Mouse (Mus musculus): ENCODE data around the gene Rhbdl1.
"Not testable (repeated sequence)": the region's sequence is repeated elsewhere in the genome, so short reads cannot be mapped to it uniquely, and the experiment has no call there.

The Rhbdl1 gene

DNA sequence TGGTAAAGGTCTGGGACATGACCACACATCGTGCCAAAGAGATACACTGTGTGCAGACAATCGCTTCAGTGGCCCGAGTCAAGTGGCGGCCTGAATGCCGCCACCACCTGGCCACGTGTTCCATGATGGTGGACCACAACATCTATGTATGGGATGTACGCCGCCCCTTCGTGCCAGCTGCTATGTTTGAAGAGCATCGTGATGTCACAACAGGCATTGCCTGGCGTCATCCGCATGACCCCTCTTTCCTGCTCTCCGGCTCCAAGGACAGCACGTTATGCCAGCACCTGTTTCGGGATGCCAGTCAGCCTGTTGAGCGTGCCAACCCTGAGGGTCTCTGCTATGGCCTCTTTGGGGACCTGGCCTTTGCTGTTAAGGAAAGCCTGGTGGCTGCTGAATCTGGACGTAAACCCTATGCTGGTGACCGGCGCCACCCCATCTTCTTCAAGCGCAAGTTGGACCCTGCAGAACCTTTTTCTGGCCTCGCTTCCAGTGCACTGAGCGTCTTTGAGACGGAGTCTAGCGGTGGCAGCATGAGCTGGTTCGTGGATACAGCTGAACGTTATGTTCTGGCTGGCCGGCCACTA, 11.0 kb downstream of the Rhbdl1 start:
- no peak for DNase-seq (ENCODE audit: low spot score)

DNA sequence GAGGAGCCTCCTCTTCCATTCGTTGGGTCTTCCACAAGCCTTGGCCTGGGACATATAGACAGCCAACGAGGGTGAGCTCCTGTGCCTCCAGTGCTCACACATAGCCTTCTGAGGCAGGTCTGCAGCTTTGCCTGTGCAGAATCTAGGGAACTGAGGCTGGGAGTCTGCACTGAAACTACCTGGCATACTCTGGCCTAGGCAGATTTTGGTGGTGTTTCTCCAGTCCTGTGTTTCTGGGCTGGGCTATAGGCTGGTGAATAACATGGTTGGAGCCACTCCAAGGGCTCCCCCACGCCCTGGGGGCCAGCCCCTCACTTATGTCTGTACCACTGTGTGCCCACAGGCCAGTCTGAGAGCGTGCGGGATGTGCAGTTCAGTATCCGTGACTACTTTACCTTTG, 11.8 kb downstream of the Rhbdl1 start:
- DNase-seq (ENCODE audit: low spot score): no peak

DNA sequence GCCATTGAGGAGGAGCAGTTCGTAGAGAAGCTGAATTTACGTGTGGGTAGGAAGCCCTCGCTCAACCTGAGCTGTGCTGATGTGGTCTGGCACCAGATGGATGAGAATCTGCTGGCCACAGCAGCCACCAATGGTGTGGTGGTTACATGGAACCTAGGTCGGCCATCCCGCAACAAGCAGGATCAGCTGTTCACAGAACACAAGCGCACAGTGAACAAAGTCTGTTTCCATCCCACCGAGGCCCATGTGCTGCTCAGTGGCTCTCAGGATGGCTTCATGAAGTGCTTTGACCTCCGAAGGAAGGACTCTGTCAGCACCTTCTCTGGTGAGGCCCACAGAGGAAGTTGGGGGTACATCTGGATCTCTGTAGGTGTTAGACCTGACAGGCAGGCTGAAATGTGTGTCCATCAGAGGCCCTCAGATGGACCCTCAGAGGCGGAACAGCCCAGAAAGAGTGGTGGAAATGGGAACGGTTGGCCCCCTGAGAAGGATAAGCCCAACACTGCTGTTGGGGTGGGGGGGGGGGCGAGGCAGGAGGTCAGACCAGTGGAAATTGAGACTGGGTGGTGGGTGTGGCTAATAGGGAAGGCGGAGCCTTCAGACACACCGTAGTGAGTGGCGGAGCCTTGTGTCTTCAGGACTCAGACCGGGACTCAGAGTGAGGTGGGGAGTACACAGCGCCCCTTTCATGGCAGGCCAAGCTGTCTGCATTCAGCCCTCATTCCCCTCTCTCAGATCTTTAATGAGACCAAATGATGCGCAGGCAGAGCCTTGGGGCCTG, 12.5 kb downstream of the Rhbdl1 start:
- no peak for DNase-seq (ENCODE audit: low spot score)

DNA sequence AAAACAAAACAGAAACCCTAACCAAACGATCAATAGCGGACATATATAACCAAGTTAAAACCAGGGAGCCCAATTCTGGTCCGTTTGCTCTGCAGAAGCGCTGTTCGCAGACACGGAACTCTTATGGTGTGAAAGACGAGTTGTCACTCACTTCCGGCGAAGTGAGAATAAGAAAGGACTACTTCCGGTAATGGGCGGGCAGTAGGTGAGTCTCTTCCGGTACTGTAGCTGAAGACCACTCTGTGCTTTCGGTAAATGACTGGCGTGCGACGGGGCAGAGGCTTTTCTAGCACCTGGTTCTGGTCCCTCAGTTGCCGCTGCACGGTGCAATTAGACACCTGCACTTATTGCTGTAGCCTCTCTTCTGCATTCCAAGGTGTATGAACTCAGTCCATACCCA, 13.6 kb downstream of the Rhbdl1 start, which contains the start of gene Wdr24:
Wdr24 (plus strand) TSS at position 176 of the 400 bp plus-strand sequence.
- DNase-seq (ENCODE audit: low spot score): peak; percentile 76

DNA sequence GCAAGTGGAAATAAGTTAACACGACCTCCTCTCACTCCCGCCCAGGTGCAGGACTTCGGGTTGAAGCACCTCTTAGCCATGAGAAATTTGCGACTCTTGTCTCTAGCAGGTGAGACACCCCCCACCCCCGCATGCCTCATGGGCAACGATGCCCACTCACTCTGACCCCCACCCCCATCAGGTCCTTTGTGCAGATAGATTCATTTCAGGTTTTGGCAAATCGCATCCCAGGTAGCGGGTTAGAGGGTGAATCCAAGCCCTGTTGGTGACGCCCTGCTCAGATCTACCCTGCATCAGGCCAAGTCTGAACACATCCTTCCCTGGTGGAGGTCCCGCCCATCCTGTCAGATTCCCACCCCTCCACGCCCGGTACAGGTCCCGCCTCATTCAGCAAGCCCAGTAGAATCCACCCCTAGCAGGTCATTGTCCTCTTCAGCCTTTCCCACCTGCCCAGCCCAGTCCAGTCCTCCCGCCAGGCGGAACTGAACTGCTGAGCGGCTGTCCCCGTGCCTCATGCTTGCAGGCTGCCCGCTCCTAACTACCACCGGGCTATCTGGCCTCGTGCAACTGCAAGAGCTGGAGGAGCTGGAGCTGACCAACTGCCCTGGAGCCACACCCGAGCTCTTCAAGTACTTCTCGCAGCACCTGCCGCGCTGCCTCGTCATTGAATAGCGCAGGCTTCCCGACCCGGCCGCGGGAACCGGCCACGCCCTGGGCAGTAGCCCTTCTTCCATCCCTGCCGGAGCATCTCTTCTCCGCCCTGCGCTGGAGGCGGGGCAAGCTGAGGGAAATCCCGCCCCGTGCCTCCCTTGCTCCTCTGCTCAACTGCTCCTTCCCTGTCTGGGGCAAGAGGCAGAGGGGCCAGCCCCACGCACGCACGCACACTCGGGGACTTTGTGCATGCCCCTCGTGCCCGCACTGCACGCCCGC, 18.0 kb downstream of the Rhbdl1 start:
- DNase-seq (ENCODE audit: low spot score): no peak

DNA sequence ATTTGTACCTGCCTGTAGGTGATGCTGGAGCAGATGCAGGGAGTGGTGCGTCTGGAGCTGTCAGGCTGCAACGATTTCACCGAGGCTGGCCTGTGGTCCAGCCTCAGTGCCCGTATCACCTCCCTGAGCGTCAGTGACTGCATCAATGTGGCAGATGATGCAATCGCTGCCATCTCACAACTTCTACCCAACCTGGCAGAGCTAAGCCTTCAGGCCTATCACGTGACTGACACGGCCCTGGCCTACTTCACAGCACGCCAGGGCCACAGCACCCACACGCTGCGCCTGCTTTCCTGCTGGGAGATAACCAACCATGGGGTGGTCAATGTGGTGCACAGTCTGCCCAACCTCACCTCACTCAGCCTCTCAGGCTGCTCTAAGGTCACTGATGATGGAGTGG, 19.4 kb downstream of the Rhbdl1 start:
- DNase-seq (ENCODE audit: low spot score): no peak

DNA sequence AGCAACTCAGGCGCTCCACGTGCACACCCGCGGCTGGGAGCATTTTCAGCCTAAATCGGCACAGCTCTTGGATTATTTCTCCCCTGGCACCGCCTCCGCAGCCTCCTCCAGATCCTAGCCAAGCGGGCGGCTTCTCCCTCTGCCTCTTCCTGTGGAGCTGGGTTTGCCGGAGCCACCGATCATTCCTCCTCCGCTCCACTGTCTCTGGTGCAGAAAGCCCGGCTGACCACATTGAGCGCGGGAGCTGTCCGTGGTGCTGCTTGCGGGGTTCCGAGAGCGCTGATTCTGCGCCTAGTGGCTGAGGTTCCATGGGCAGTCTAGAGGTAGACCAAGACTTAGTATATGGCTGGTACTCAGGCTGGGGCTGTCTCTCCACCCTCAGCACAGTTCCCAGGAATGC, 23.6 kb downstream of the Rhbdl1 start:
- DNase-seq (ENCODE audit: low spot score): peak; percentile 87

DNA sequence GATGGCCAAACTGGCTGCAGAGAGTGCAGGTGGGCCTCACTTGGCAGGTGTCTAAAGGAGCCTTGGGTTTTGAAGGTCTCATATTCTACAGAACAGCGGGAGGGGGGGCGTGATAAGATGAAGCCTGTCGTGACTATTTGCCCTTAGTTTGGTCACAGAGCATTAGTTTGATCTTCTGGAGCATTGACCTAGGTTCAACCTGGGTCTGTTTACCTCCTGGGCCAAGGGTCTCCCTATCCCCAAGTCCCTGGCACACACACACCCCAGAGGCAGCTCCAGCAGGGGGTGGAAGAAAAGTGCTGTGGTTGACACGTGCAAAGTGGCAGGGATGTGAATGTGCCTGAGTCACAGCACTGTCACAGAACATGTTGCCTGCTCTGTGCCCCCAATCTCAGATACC, 26.2 kb downstream of the Rhbdl1 start:
- DNase-seq (ENCODE audit: low spot score): no peak

DNA sequence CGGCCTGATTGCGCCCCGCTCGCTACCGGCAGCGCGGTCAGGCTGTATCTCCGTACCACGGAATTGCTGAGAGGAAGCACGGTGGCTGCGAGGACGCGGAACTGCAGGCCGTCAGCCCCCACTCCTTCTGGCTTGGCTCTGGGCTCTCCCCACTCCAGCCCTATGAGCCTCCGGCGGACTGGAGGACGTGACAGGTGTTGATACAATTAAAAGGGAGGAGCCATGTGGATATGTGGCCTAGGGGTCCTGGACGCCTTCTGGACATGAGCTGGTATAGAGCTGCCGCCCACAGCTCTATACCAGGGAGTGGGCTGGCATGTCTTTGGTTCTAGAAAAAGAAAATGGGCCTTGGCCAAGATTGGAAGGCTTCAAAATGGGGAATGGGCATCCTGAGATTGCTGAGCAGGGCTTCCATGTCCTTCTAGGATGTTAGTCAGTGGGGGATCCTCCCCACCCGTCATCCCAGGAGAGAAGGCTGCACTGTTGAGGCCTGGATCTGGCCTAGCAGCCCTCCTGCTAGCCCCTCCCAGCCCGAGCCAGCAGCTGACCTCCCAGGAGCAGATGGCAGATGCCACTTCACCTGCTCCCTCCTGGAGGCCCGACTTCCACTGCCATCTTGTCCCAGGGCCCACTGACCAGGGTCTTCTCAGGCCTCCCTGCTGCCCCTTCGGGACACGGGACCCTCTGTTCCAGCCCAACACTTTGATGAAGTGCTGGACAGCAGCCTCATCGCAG, 27.3 kb downstream of the Rhbdl1 start:
- DNase-seq (ENCODE audit: low spot score): no peak

DNA sequence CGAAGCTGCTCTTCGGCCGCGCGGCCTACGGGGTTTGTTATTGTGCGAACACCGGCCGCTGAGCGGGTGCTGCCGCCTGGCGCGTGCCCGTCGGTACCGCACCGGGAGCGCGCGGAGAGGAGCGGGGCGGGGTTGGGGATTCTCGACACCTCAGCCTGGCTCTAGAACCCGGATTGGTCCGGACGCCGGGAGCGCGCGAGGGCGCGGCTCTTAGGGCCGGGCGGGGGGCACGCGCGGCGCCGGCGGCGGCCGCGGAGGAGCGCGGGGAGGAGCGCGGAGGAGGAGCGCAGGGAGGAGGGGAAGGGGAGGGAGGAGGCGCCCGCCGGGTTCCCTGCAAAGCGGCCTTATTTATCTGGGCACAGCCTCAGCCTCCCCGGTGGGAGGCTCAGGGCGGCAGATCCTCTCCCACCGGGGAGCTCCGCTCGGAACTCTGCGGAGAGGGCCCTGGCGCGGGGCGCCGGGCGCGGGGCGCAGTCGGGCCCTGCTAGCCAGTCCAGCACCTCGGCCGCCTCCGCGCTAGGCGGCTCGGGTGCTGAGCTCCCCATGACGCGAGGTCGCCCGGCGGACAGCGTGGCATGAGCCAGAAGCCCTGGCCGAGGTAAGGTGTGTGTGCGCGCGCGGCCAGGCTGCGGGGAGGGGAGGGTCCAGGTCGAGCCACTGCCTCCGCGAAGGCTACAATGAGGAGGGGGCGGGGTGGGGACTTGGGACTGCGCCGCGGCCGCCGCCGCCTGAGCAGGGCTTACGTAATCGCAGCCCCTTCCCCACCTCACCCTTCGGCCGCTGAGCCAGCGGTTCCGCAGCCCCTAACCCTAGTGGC, 28.1 kb downstream of the Rhbdl1 start, which contains the start of gene Fbxl16:
Fbxl16 (plus strand) TSS at position 297 of the 817 bp plus-strand sequence.
- DNase-seq (ENCODE audit: low spot score): peak; percentile 70

DNA sequence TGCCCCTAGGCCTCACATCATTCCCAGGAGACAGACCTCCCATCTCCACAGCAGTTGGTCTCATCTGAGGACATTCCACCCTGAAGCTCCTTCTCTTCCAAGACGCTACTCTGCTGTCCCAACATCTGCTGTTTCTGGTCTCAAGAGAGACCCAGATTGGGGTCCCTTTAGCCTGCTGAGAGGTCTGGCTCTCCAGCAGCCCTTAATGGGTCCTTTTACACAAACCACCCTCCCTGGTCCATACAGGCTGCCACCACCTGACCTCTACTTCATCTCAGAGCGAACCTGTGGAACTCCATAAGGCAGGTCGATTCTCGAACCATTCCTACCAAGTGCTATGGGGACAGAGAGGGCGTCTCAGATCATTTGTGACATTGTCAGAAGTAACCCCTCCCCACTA, 29.1 kb downstream of the Rhbdl1 start:
- no peak for DNase-seq (ENCODE audit: low spot score)

DNA sequence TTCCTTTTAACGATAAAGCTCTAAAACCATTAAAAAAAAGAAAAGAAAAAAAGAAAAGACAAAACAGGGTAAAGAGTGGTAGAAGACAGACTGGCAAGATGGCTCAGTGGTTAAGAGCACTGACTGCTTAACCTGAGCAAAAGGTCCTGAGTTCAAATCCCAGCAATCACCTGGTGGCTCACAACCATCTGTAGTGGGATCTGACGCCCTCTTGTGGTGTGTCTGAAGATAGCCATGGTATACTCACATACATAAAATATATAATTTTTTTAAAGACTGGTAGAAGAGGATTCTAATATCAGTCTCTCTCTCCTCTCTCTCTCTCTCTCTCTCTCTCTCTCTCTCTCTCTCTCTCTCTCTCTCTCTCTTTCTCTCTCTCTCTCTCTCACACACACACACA, 29.6 kb downstream of the Rhbdl1 start:
- DNase-seq (ENCODE audit: low spot score): not testable (repeated sequence)

DNA sequence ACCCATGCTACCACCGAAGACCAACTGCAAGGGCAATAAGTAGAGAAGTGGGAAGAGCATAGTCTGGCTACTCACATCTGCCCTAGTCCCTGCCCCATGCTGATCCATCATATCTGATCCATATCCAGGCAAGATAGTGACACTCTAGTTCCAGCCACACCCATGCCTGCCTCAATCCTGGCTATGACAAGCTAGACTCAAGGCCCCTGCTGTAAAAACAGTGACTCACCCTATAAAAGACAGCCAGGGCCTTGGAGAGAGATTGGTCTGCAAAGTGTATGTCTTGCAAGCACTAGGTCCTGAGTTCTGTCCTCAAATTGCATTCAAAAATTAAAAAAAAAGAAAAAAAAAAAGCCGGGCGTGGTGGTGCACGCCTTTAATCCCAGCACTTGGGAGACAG, 30.6 kb downstream of the Rhbdl1 start:
- no peak for DNase-seq (ENCODE audit: low spot score)

DNA sequence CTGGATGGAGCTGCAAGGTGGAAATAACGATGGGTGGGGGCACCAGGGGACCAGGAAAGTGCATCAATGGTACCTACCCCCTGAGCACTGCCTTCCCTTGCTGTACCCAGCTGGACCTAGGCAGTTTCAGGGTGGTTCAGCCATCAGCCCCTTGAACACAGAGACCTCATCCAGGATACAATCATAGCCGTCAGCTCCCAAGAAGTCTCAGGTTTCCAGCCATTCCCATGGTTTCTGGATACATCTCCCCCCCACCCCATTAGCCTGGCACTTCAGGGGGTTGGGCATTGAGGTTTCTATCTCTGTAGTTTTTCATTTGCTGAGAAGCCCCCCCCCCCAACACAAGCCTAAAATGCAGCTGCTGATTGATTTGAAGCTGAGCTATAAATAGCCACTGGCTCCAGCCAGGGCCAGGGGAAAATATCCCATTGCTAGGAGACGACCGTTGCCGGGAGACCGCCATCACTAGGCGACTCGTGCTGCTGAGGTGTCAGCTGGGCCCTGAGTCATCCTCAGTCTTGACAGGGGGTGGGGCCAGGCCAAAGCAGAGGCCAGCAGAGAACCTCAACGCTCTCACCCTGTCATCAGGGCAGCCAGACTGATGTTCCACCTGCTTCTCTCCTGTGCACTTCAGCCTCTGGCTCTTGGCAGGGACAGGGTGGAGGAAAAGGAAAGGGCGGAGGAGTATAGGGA, 34.1 kb downstream of the Rhbdl1 start:
- no peak for DNase-seq (ENCODE audit: low spot score)

DNA sequence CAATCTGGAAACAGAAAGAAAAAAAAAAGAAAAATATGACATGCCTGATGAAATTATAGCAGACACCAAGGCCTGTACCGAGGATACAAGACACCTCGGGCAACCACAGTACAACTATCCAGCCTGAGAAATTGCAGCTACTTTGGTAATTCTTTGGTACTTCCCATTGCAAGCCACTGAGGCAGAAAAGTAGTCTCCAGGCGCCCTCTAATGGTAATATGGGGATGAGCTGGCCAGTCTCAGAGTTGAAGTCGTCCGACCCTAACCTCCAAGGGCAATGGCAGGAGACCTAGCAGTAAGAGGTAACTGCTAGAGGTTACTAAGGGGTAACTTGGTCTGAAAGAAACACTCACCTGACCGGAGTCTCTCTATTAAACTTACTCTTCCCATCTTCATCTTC, 36.1 kb downstream of the Rhbdl1 start:
- DNase-seq (ENCODE audit: low spot score): peak; percentile 62

DNA sequence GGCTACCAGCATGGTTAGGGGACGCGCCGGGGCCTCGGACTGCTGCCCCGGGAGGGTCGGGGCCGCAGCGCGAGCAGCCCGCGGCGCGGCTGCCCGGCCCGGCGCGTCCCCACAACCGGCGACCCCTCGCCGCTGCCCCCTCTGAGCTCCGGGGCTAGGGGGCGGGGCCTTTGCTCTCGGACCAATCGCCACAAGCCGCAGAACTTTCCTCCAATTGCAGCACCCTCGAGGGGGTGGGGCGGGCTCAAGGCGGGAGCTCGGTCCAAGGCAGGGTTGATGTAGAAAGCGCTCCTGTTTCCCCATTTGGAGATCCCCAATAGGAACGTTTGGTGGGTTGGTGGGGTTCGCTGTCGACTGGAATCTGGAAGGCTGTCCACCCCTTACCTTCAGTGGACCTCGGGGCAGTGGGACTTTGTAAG, 40.1 kb downstream of the Rhbdl1 start, which contains the start of gene Metrn:
Metrn (minus strand) TSS at position 186 of the 419 bp plus-strand sequence.
- peak; percentile 85 for DNase-seq (ENCODE audit: low spot score)

DNA sequence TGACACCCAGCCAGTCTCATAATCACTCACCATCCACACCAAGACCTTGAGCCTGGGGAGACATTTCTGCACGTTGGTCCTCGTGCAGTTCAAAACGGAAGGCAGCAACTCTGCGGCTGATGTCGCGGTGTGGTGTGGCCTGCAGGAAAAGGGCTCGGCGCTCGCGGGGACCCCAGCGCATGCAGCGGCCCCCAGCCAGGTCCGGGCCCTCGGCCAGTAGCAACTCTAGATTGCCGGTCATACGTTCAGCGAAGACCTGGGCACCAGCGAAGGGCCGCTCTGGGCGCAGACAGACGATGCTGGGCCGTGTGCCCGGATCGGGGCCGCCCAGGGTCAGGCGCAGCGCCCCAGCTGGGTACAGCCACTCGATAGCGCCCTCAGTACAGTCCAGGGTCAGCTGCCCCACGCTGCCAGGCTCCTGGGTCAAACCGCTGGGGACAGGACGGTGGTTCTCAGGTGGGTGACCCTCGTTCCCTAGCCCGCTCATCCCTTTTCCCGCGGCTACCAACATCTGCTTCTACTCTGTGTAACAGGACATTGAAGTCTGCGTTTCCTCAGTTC, 40.8 kb downstream of the Rhbdl1 start:
- no peak for DNase-seq (ENCODE audit: low spot score)

DNA sequence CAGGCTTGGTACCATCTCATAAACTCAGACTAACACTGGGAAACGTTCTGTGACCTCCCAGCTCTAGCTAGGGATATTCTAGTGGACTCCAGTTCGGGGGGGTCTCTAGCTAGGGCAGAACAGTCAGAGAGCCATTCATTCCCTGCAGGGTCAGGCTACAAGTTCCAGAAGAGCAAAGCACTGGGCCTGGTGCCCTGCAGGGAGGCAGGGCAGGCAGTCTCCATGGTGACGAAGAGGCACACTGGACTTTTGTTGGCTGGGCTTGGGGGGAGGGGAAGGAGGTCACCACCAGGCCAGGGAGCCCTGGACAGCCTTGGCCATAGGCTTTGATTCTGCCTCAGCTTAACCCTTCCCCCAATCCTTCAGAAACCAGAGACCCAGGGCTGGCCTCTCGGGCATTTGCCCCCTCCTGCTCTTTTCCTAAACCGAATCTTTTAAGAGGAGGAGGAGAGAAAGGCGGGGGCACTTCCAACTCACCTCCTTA, 41.4 kb downstream of the Rhbdl1 start, which contains the start of gene AC134908.4:
AC134908.4 (minus strand) TSS at position 51 of the 484 bp plus-strand sequence.
- no peak for DNase-seq (ENCODE audit: low spot score)

DNA sequence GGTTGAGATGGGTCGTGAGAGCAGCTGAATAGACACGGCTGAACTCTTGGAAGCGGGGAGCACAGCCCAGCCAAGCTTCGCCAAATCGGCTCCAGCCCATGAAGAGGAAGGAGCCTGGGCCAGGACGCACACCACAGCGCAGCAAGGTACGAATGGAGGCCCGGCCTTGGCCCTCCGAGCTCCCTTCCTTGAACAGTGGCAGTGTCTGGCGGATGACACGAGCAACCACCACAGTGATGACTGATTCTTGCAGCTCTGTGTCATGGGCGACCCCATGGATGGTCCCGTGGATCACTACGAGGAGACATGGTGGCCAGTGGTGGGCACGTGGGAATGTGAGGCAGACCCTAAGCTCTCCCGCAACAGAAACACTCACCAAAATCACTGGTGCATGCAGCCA, 42.1 kb downstream of the Rhbdl1 start:
- no peak for DNase-seq (ENCODE audit: low spot score)

DNA sequence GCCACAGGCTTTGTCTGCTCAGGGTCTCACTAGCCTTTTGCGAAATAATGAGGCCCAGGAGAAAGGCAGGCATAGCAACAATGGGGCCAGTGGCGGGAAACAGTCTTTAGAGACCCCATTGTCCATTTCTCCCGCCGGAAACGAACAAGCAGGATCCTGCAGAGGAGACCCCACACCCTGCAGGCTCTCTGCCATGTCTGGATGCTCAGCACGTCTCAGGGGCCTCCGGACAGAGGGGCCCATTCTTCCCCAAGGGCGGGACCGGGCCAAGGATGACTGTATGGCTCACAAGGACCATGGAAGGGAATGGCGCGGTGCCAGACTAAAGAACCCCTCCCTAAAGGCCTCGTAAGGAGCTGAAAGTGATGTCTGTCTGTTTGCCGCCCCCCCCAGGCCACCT, 42.9 kb downstream of the Rhbdl1 start:
- no peak for DNase-seq (ENCODE audit: low spot score)

Data from urinary bladder, postnatal 14 days (tissue).